ENCODE assay signal across 16 mouse cellular contexts in the genomic region with DNA sequence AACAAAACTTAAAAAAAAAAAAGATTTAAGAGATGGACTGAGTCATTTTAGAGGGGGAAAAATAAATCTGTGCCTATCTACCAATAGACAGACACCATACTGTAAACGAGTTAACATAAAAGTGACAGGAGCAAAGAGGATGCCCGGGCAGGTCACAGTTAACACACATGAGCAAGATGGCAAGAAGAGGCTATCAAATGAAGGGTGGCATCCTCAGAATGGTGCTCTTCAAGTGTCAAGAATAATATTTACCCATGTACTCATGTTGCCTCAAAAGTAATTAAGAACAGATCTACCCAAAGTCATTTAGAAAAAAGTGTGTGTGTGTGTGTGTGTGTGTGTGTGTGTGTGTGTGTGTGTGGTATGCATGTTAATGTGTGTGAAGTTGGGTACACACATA.
"Had no signal": no experiment of that assay in that cellular context is flagged by ENCODE, and none has a peak within 500 bp of the region (broad histone marks: within the 10 kb centered on the region; RNA-seq: fewer than 3 reads in every experiment).

No protein-coding gene starts in this region.

- DNase-seq: retina, postnatal 1 day; right cerebral cortex, adult 18-20 months; right cerebral cortex, postnatal 14 days; right cerebral cortex, postnatal 25 days; right cerebral cortex, postnatal 4 days; spleen, adult 18-20 months; thymus, adult 18-20 months; thymus, adult 2 months; thymus, postnatal 14 days; thymus, postnatal 25 days; thymus, postnatal 36 days; thymus, postnatal 4 days had no signal

- H3K27ac ChIP-seq: neural tube, embryonic 13.5 days; neural tube, embryonic 15.5 days; stomach, embryonic 15.5 days; stomach, postnatal 0 days had no signal

- H3K36me3 ChIP-seq: neural tube, embryonic 13.5 days; neural tube, embryonic 15.5 days; stomach, embryonic 15.5 days had no signal

- H3K9me3 ChIP-seq: neural tube, embryonic 13.5 days; neural tube, embryonic 15.5 days; stomach, embryonic 15.5 days had no signal

- H3K4me2 ChIP-seq: neural tube, embryonic 13.5 days; neural tube, embryonic 15.5 days; stomach, embryonic 15.5 days had no signal

- H3K9ac ChIP-seq: neural tube, embryonic 13.5 days; neural tube, embryonic 15.5 days; stomach, embryonic 15.5 days had no signal

- H3K27me3 ChIP-seq: neural tube, embryonic 13.5 days; neural tube, embryonic 15.5 days; stomach, embryonic 15.5 days had no signal

- H3K4me3 ChIP-seq: neural tube, embryonic 13.5 days; neural tube, embryonic 15.5 days; stomach, embryonic 15.5 days had no signal

- H3K4me1 ChIP-seq: neural tube, embryonic 13.5 days; neural tube, embryonic 15.5 days; stomach, embryonic 15.5 days had no signal
